Mouse (Mus musculus) CH12.LX (cell line): Measurements from ENCODE around the gene Zik1. TPM values are rescaled to one million over a fixed set of nuclear protein-coding genes. Genes with fewer than 3 reads are reported as not detected.

Experiments used
- DNase-seq: peaks from one replicate; pipeline ENCODE4 v3.0.0-alpha.2; 2013; ENCODE audit errors: extremely low read depth
- H3K27ac ChIP-seq: 2 replicates; pipeline ENCODE4 v1.5.1; 2012; ENCODE audit warnings: low read depth, mild to moderate bottlenecking, control low read depth, moderate library complexity; ENCODE audit not compliant: insufficient read depth
- H3K27me3 ChIP-seq: replicated peaks from 2 replicates; pipeline ENCODE3; 2012; ENCODE audit warnings: inconsistent platforms
- H3K36me3 ChIP-seq, 2 experiments: replicated peaks in 1 of 2; 2 replicates each; pipeline versions ENCODE3 to v1.6.1; 2012; ENCODE audit warnings: inconsistent platforms in 1 of 2, low read length in 1 of 2, mild to moderate bottlenecking in 1 of 2, mixed read lengths in 1 of 2, moderate library complexity in 1 of 2; ENCODE audit not compliant: control insufficient read depth in 1 of 2, insufficient read depth in 1 of 2
- H3K4me1 ChIP-seq, 2 experiments: 2 replicates each; pipeline ENCODE4 v1.6.1; 2012; ENCODE audit warnings: inconsistent platforms in 1 of 2, moderate library complexity in 1 of 2; ENCODE audit not compliant: insufficient read depth in 2 of 2, control insufficient read depth in 1 of 2
- H3K4me2 ChIP-seq: 2 replicates; pipeline ENCODE4 v1.6.1; 2012; ENCODE audit warnings: low read depth, mild to moderate bottlenecking, control low read depth; ENCODE audit not compliant: poor library complexity, insufficient read depth, severe bottlenecking
- H3K4me3 ChIP-seq, 3 experiments: fragments of 150-350 bp in 1 of 3; sonication (generic) in 1 of 3; replicated peaks in 1 of 3; 2 replicates each; pipeline versions ENCODE3 to v1.5.1; 2011 to 2012; ENCODE audit warnings: low read depth in 2 of 3, low read length in 2 of 3, mild to moderate bottlenecking in 2 of 3, moderate library complexity in 2 of 3, control low read depth in 1 of 3, improper control_type of control experiment in 1 of 3, inconsistent platforms in 1 of 3, mixed read lengths in 1 of 3; ENCODE audit not compliant: poor library complexity in 1 of 3
- H3K79me2 ChIP-seq: replicated peaks from 2 replicates; pipeline ENCODE4 v1.6.1; 2012; ENCODE audit warnings: mild to moderate bottlenecking, moderate library complexity; ENCODE audit not compliant: control insufficient read depth, poor library complexity, insufficient read depth, severe bottlenecking; ENCODE audit errors: extremely low read depth
- H3K9ac ChIP-seq: 2 replicates; pipeline ENCODE4 v1.6.1; 2012; ENCODE audit warnings: low read depth, mild to moderate bottlenecking, control low read depth, moderate library complexity; ENCODE audit not compliant: insufficient read depth
- H3K9me3 ChIP-seq: replicated peaks from 2 replicates; pipeline ENCODE3; 2012; ENCODE audit warnings: low read length, inconsistent platforms, mixed read lengths
- CHD1 ChIP-seq: IDR thresholded peaks from 2 replicates; pipeline ENCODE4 v1.6.1; 2012; ENCODE audit warnings: low read depth, low read length, improper control_type of control experiment, inconsistent platforms
- ETS1 ChIP-seq: conservative IDR thresholded peaks from 2 replicates; pipeline ENCODE4 v1.6.1; 2012; ENCODE audit warnings: low read depth, mild to moderate bottlenecking, inconsistent platforms, low read length, improper control_type of control experiment, moderate library complexity
- HCFC1 ChIP-seq: IDR thresholded peaks from 2 replicates; pipeline ENCODE4 v1.6.1; 2012; ENCODE audit warnings: low read depth, mild to moderate bottlenecking, inconsistent platforms, low read length, improper control_type of control experiment
- IRF4 ChIP-seq: IDR thresholded peaks from 2 replicates; pipeline ENCODE4 v1.6.1; 2014; ENCODE audit warnings: low read depth, mild to moderate bottlenecking, inconsistent platforms, low read length, improper control_type of control experiment
- JUN ChIP-seq: IDR thresholded peaks from 2 replicates; pipeline ENCODE4 v1.6.1; 2011; ENCODE audit warnings: low read depth, mild to moderate bottlenecking, low read length, improper control_type of control experiment, moderate library complexity; ENCODE audit not compliant: insufficient read depth
- JUND ChIP-seq: conservative IDR thresholded peaks from 2 replicates; pipeline ENCODE4 v1.6.1; 2011; ENCODE audit warnings: low read depth, low read length, improper control_type of control experiment
- KAT2A ChIP-seq: IDR thresholded peaks from 2 replicates; pipeline ENCODE4 v1.6.1; 2012; ENCODE audit warnings: low read length, improper control_type of control experiment, inconsistent platforms; ENCODE audit not compliant: insufficient replicate concordance
- MAZ ChIP-seq: IDR thresholded peaks from 2 replicates; pipeline ENCODE4 v1.6.1; 2012; ENCODE audit warnings: low read depth, mild to moderate bottlenecking, inconsistent platforms, low read length, improper control_type of control experiment, moderate library complexity
- PAX5 ChIP-seq: IDR thresholded peaks from 2 replicates; pipeline ENCODE4 v1.6.1; 2012; ENCODE audit warnings: low read length, inconsistent platforms, mixed read lengths
- RAD21 ChIP-seq: IDR thresholded peaks from 2 replicates; pipeline ENCODE4 v1.6.1; 2011; ENCODE audit warnings: low read depth, mild to moderate bottlenecking, low read length, improper control_type of control experiment, moderate library complexity
- SIN3A ChIP-seq: IDR thresholded peaks from 2 replicates; pipeline ENCODE4 v1.6.1; 2012; ENCODE audit warnings: low read length, improper control_type of control experiment, inconsistent platforms
- UBTF ChIP-seq: IDR thresholded peaks from 2 replicates; pipeline ENCODE4 v1.6.1; 2012; ENCODE audit warnings: low read depth, mild to moderate bottlenecking, inconsistent platforms, low read length, improper control_type of control experiment, moderate library complexity
- USF1 ChIP-seq: IDR thresholded peaks from 2 replicates; pipeline ENCODE4 v1.6.1; 2014; ENCODE audit warnings: low read depth, mild to moderate bottlenecking, inconsistent platforms, low read length, improper control_type of control experiment
- ZKSCAN1 ChIP-seq: IDR thresholded peaks from 2 replicates; pipeline ENCODE4 v1.6.1; 2012; ENCODE audit warnings: low read depth, inconsistent platforms, low read length, improper control_type of control experiment, borderline replicate concordance
- dilution Hi-C: fragments of 300-500 bp; cut with MboI; formaldehyde crosslinking; loops from 2 replicates; pipeline ENCODE4 v1.14.3; 2020; ENCODE audit warnings: low sequenced_read_pairs; ENCODE audit not compliant: extremely low pct_unique_long_range_greater_than_20kb, extremely low pct_ligation_motif_present
- in situ Hi-C: fragments of 300-500 bp; cut with MboI; formaldehyde crosslinking; loops from 3 replicates; pipeline ENCODE4 v1.14.3; 2019; ENCODE audit warnings: low sequenced_read_pairs, low pct_ligation_motif_present, low pct_unique_long_range_greater_than_20kb, mixed read lengths
- polyA plus RNA-seq: library from polyadenylated mRNA; unstranded; fragments of >175 nt; gene quantifications from 2 replicates; pipeline ENCODE4 v1.2.1, GENCODE M21; 2012; ENCODE audit warnings: low read depth; ENCODE audit not compliant: insufficient read length
- total RNA-seq, 2 experiments: library from RNA; depleted of rRNA; stranded (reverse); fragments of 300-350 nt in 1 of 2; fragments of >200 nt in 1 of 2; gene quantifications; 2 replicates each; pipeline ENCODE4 v1.2.3; 2012 to 2014

The Zik1 gene
- total and polyA plus RNA-seq, 3 experiments: not detected

DNA sequence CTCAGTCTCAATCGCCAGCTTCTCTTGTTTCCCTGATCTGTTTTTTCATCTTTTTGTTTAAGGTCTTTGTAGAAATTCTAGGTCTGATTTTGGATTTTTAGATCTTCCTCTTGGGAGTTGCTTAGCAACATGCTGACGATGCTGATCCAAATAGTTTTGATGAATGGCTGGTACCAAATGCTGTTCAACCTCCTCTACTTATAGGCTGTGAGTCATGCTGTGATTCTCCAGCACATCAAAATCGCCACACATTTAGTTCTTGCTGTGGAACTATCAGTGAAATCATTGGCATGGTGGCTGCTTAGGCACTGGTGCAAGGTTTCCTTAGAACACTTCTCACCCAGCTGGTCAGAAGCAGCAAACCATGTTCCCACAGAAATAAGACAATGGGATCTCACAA, 37.0 kb downstream of the Zik1 start:
- DNase-seq: no peak
- Histone ChIP-seq H3K4me3 (no peak overlapping the region), H3K36me3 (no peaks in the 10 kb centered on the region), H3K27me3 (no peaks in the 10 kb centered on the region), H3K9ac (no peak overlapping the region), H3K27ac (no peak overlapping the region), H3K79me2 (no peaks in the 10 kb centered on the region), H3K4me1 (no peaks in the 10 kb centered on the region), H3K9me3 (peaks cover 22% of the 10 kb centered on the region), H3K4me2 (no peak overlapping the region)
- TF ChIP-seq MAZ: no peak
- TF ChIP-seq JUN: no peak
- no peak for TF ChIP-seq HCFC1
- TF ChIP-seq CHD1: no peak
- no peak for TF ChIP-seq USF1
- no peak for TF ChIP-seq IRF4
- no peak for TF ChIP-seq RAD21
- no peak for TF ChIP-seq ZKSCAN1
- no peak for TF ChIP-seq SIN3A
- in situ Hi-C loops: no loop called here
- dilution Hi-C loops: no loop called here

DNA sequence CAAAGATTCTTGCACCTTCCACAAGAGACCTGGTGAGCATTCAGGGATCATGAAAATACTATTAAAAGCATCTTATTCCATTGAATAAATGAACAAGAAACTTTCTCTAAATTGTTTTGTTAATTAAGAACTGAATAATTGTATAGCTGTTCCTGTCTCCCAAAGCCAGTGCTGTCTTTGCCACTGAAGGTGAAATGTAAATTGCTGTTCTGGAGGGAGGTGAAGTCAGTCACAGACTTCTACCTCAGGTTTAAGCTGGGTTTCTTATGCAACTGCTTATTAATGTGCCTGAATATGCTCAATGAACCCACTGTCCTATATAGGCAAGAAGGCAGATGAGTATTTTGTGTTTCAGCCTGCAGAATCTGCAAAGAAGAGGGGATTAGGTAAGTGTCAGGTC, 52.2 kb downstream of the Zik1 start, which contains the start of gene Vmn1r67:
Vmn1r67 (plus strand) TSS at position 301 of the 400 bp plus-strand sequence.
- Histone ChIP-seq H3K27ac (no peak within 1 kb of the TSS), H3K4me3 (no peak within 1 kb of the TSS), H3K4me1 (no peaks in the 10 kb centered on the region), H3K79me2 (no peaks in the 10 kb centered on the region), H3K9me3 (peaks cover 28% of the 10 kb centered on the region), H3K27me3 (no peaks in the 10 kb centered on the region), H3K36me3 (no peaks in the 10 kb centered on the region), H3K4me2 (no peak within 1 kb of the TSS), H3K9ac (no peak within 1 kb of the TSS)
- TF ChIP-seq PAX5 (no peak), ETS1 (no peak), KAT2A (no peak), MAZ (no peak), UBTF (no peak), IRF4 (no peak), ZKSCAN1 (no peak), JUND (no peak)
- DNase-seq: no peak
- dilution Hi-C loops: no loop called here
- in situ Hi-C loops: no loop called here

Other genes with a start within 250 kb of the Zik1 start
- not detected in 2 replicates for gene Vmn1r66, start 217.4 kb downstream of the Zik1 start, total RNA-seq (2012; rRNA removed)
- not detected in 2 replicates for gene Vmn1r66, start 217.4 kb downstream of the Zik1 start, total RNA-seq (2014; rRNA removed)
- not detected in 2 replicates for gene Vmn1r66, start 217.4 kb downstream of the Zik1 start, polyA plus RNA-seq
- gene Vmn1r67, start 52.1 kb downstream of the Zik1 start, total RNA-seq (2012; rRNA removed): not detected in 2 replicates
- not detected in 2 replicates for gene Vmn1r67, start 52.1 kb downstream of the Zik1 start, total RNA-seq (2014; rRNA removed)
- gene Vmn1r67, start 52.1 kb downstream of the Zik1 start, polyA plus RNA-seq: not detected in 2 replicates
- gene Vmn1r68, start 63.1 kb upstream of the Zik1 start, total RNA-seq (2012; rRNA removed): not detected in 2 replicates
- gene Vmn1r68, start 63.1 kb upstream of the Zik1 start, total RNA-seq (2014; rRNA removed): not detected in 2 replicates
- not detected in 2 replicates for gene Vmn1r68, start 63.1 kb upstream of the Zik1 start, polyA plus RNA-seq
- gene Vmn1r69, start 118.3 kb upstream of the Zik1 start, total RNA-seq (2012; rRNA removed): not detected in 2 replicates
- not detected in 2 replicates for gene Vmn1r69, start 118.3 kb upstream of the Zik1 start, total RNA-seq (2014; rRNA removed)
- gene Vmn1r69, start 118.3 kb upstream of the Zik1 start, polyA plus RNA-seq: not detected in 2 replicates
- not detected in 2 replicates for gene Vmn1r70, start 136.1 kb upstream of the Zik1 start, total RNA-seq (2012; rRNA removed)
- gene Vmn1r70, start 136.1 kb upstream of the Zik1 start, total RNA-seq (2014; rRNA removed): not detected in 2 replicates
- gene Vmn1r70, start 136.1 kb upstream of the Zik1 start, polyA plus RNA-seq: not detected in 2 replicates
- gene Nlrp4b, start 192.4 kb upstream of the Zik1 start, total RNA-seq (2012; rRNA removed): not detected in 2 replicates
- gene Nlrp4b, start 192.4 kb upstream of the Zik1 start, total RNA-seq (2014; rRNA removed): not detected in 2 replicates
- not detected in 2 replicates for gene Nlrp4b, start 192.4 kb upstream of the Zik1 start, polyA plus RNA-seq